Mouse (Mus musculus): ENCODE results near the gene Igf2r.

DNA sequence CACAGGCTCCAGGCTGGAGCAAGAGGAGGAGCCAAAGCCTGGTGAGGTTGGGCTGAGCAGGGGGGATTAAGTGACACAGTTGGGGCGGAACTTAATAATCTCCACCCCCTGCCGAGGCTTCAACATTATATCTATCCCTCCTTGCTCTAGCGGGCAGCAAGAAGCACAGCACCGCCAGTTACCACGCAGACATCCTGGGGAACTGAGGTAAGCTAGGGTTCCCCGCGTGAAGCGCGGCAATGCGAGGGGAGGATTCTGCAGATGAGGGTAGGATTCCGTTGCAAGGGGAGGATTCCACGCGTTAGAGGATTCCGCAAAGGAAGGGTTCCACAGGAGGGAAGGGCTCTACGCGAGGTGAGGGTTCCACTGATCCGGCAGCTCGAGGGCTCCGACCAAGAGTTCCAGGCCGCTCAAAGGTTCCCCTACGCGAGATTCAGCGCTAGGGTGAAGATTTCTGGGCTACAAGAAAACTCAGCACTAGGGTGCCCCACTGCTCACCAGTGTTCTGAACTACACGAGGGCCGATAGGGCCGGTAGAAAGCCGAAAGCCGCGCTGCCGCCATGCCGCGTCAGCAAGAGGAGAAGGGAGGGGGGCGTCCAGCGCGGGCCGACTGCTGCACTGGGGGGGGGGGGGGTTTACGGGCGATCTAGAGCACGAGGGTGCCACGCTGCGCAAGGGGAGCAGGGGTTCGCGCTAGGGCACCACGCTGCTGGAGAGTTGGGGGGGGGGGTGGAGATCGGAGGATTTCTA is 28.1 kb downstream of the Igf2r start:
- TF ChIP-seq ZNF384 (IDR thresholded peaks at IDR 0.05; ENCODE audit: low read depth, low read length) (no peak), POLR2A (IDR thresholded peaks at IDR 0.05; ENCODE audit: low read depth, low read length) (peak; percentile 95)
